Mouse (Mus musculus): Measurements from ENCODE around the gene Cldn3. TPM values are rescaled to one million over a fixed set of nuclear protein-coding genes. Genes with fewer than 3 reads are reported as not detected.

Cldn3 gene
- polyA plus RNA-seq, 1 experiment from 2014 or later = 2.5 TPM

- H3K9ac ChIP-seq = no peak overlapping the region
- H3K4me2 ChIP-seq = no peak overlapping the region
- no peaks in the 10 kb centered on the region for H3K36me3 ChIP-seq
- H3K9me3 ChIP-seq (replicated peaks) = no peaks in the 10 kb centered on the region
- peaks cover 16% of the 10 kb centered on the region for H3K27me3 ChIP-seq (replicated peaks)
- no peak overlapping the region for H3K27ac ChIP-seq (ENCODE audit: poor library complexity, severe bottlenecking)
- WGBS = 62% methylated on average over 5 of the region's 5 CpGs
- H3K4me1 ChIP-seq (replicated peaks) = peaks cover 7% of the 10 kb centered on the region; the same call in 1 of the 2 replicates
- ATAC-seq (ENCODE audit: insufficient number of reproducible peaks, low FRiP score) = no peak
- no peak overlapping the region for H3K4me3 ChIP-seq
Observed at GRCm38 (mm10) chr5:135002151-135002550, 16.1 kb downstream of the Cldn3 start.

GRCm38 (mm10) chr5:135007802-135008571, 22.0 kb downstream of the Cldn3 start:
- H3K9ac ChIP-seq = peak overlapping the region; percentile 75
- 0 out of 2 replicates have a peak, but pooled peaks cover 8% of the 10 kb centered on the region for H3K27me3 ChIP-seq (replicated peaks)
- 34% methylated on average over 16 of the region's 16 CpGs for WGBS
- peaks cover 4% of the 10 kb centered on the region; the same call in 1 of the 2 replicates for H3K36me3 ChIP-seq
- no peaks in the 10 kb centered on the region for H3K9me3 ChIP-seq (replicated peaks)
- ATAC-seq (ENCODE audit: insufficient number of reproducible peaks, low FRiP score) = no peak
- peaks cover 37% of the 10 kb centered on the region for H3K4me1 ChIP-seq (replicated peaks)
- peak overlapping the region; percentile 92 for H3K27ac ChIP-seq (ENCODE audit: poor library complexity, severe bottlenecking)
- peak overlapping the region; percentile 64 for H3K4me3 ChIP-seq
- peak overlapping the region; percentile 77 for H3K4me2 ChIP-seq

- Histone ChIP-seq H3K4me3 (peak within 1 kb of the TSS; percentile 64), H3K27ac (ENCODE audit: poor library complexity, severe bottlenecking) (peak within 1 kb of the TSS; percentile 99)
- peak; percentile 89 for ATAC-seq (ENCODE audit: insufficient number of reproducible peaks, low FRiP score)
Observed at GRCm38 (mm10) chr5:135008671-135009589, 22.9 kb downstream of the Cldn3 start, which contains the start of gene Abhd11. Gene Abhd11, plus strand, starts transcription at chr5:135009152.

GRCm38 (mm10) chr5:135009590-135010319, 23.7 kb downstream of the Cldn3 start:
- ATAC-seq (ENCODE audit: insufficient number of reproducible peaks, low FRiP score) = peak; percentile 81

More at GRCm38 (mm10) chr5:135008671-135009589, 22.9 kb downstream of the Cldn3 start, which contains the start of gene Abhd11:
- Histone ChIP-seq H3K36me3 (peaks cover 4% of the 10 kb centered on the region; the same call in 1 of the 2 replicates), H3K27me3 (replicated peaks) (0 out of 2 replicates have a peak, but pooled peaks cover 8% of the 10 kb centered on the region), H3K4me2 (peak within 1 kb of the TSS; percentile 77), H3K4me1 (replicated peaks) (peaks cover 39% of the 10 kb centered on the region), H3K9ac (peak within 1 kb of the TSS; percentile 75), H3K9me3 (replicated peaks) (no peaks in the 10 kb centered on the region)
- WGBS = under 1% methylated on average over 52 of the region's 52 CpGs

GRCm38 (mm10) chr5:135010320-135010709, 24.3 kb downstream of the Cldn3 start:
- WGBS = 59% methylated on average over 7 of the region's 7 CpGs
- ATAC-seq (ENCODE audit: insufficient number of reproducible peaks, low FRiP score) = no peak
- 0 out of 2 replicates have a peak, but pooled peaks cover 2% of the 10 kb centered on the region for H3K27me3 ChIP-seq (replicated peaks)
- H3K36me3 ChIP-seq = peaks cover 4% of the 10 kb centered on the region; the same call in 1 of the 2 replicates
- peaks cover 41% of the 10 kb centered on the region for H3K4me1 ChIP-seq (replicated peaks)
- peak overlapping the region; percentile 75 for H3K9ac ChIP-seq
- peak overlapping the region; percentile 64 for H3K4me3 ChIP-seq
- H3K9me3 ChIP-seq (replicated peaks) = no peaks in the 10 kb centered on the region
- H3K27ac ChIP-seq (ENCODE audit: poor library complexity, severe bottlenecking) = peak overlapping the region; percentile 99; the same call in 1 of the 2 replicates
- H3K4me2 ChIP-seq = peak overlapping the region; percentile 77

More at GRCm38 (mm10) chr5:135009590-135010319, 23.7 kb downstream of the Cldn3 start:
- Histone ChIP-seq H3K27me3 (replicated peaks) (0 out of 2 replicates have a peak, but pooled peaks cover 8% of the 10 kb centered on the region), H3K27ac (ENCODE audit: poor library complexity, severe bottlenecking) (peak overlapping the region; percentile 99), H3K9me3 (replicated peaks) (no peaks in the 10 kb centered on the region), H3K36me3 (peaks cover 4% of the 10 kb centered on the region; the same call in 1 of the 2 replicates), H3K4me2 (peak overlapping the region; percentile 77), H3K9ac (peak overlapping the region; percentile 75), H3K4me1 (replicated peaks) (peaks cover 39% of the 10 kb centered on the region), H3K4me3 (peak overlapping the region; percentile 64)
- WGBS = under 1% methylated on average over 37 of the region's 37 CpGs

- Histone ChIP-seq H3K4me3 (no peak overlapping the region; the same call in 1 of the 2 replicates), H3K27ac (ENCODE audit: poor library complexity, severe bottlenecking) (no peak overlapping the region), H3K9ac (peak overlapping the region; percentile 60; the same call in 1 of the 2 replicates), H3K4me2 (peak overlapping the region; percentile 77), H3K9me3 (replicated peaks) (no peaks in the 10 kb centered on the region), H3K4me1 (replicated peaks) (peaks cover 42% of the 10 kb centered on the region), H3K36me3 (peaks cover 4% of the 10 kb centered on the region; the same call in 1 of the 2 replicates), H3K27me3 (replicated peaks) (no peaks in the 10 kb centered on the region)
- 85% methylated on average over 25 of the region's 25 CpGs for WGBS
- ATAC-seq (ENCODE audit: insufficient number of reproducible peaks, low FRiP score) = no peak
Observed at GRCm38 (mm10) chr5:135010841-135011743, 25.1 kb downstream of the Cldn3 start.

- H3K9ac ChIP-seq = peak overlapping the region; percentile 60
Observed at GRCm38 (mm10) chr5:135011809-135012613, 26.0 kb downstream of the Cldn3 start.

GRCm38 (mm10) chr5:135012671-135013441, 26.8 kb downstream of the Cldn3 start:
- H3K27me3 ChIP-seq (replicated peaks) = no peaks in the 10 kb centered on the region
- H3K4me2 ChIP-seq = peak overlapping the region; percentile 53
- no peaks in the 10 kb centered on the region for H3K9me3 ChIP-seq (replicated peaks)
- WGBS = 5% methylated on average over 16 of the region's 16 CpGs
- peaks cover 39% of the 10 kb centered on the region for H3K4me1 ChIP-seq (replicated peaks)
- peak overlapping the region; percentile 24; the same call in 1 of the 2 replicates for H3K4me3 ChIP-seq
- H3K9ac ChIP-seq = peak overlapping the region; percentile 60; the same call in 1 of the 2 replicates
- H3K27ac ChIP-seq (ENCODE audit: poor library complexity, severe bottlenecking) = no peak overlapping the region
- no peak for ATAC-seq (ENCODE audit: insufficient number of reproducible peaks, low FRiP score)
- H3K36me3 ChIP-seq = peaks cover 4% of the 10 kb centered on the region; the same call in 1 of the 2 replicates

More at GRCm38 (mm10) chr5:135011809-135012613, 26.0 kb downstream of the Cldn3 start:
- Histone ChIP-seq H3K27ac (ENCODE audit: poor library complexity, severe bottlenecking) (no peak overlapping the region), H3K27me3 (replicated peaks) (no peaks in the 10 kb centered on the region), H3K4me1 (replicated peaks) (peaks cover 42% of the 10 kb centered on the region), H3K36me3 (peaks cover 4% of the 10 kb centered on the region; the same call in 1 of the 2 replicates), H3K4me2 (peak overlapping the region; percentile 53), H3K9me3 (replicated peaks) (no peaks in the 10 kb centered on the region), H3K4me3 (peak overlapping the region; percentile 24)
- no peak for ATAC-seq (ENCODE audit: insufficient number of reproducible peaks, low FRiP score)
- 33% methylated on average over 26 of the region's 26 CpGs for WGBS

All from heart, embryonic 12.5 days (tissue).